Mouse (Mus musculus) kidney, adult 2 months (tissue): Measurements from ENCODE around the gene Gm20715.

Experiments
- CTCF ChIP-seq: fragments of 200-500 bp; conservative IDR thresholded peaks from 2 replicates; pipeline ENCODE4 v1.5.1; 2011; ENCODE audit warnings: low read depth, mild to moderate bottlenecking, control low read depth, low read length, moderate library complexity, mixed read lengths; ENCODE audit not compliant: insufficient read depth, insufficient read length
- POLR2A ChIP-seq: fragments of 200-500 bp; IDR thresholded peaks from one replicate; pipeline ENCODE4 v1.6.1; 2011; ENCODE audit warnings: low read depth, low read length, control low read depth

DNA sequence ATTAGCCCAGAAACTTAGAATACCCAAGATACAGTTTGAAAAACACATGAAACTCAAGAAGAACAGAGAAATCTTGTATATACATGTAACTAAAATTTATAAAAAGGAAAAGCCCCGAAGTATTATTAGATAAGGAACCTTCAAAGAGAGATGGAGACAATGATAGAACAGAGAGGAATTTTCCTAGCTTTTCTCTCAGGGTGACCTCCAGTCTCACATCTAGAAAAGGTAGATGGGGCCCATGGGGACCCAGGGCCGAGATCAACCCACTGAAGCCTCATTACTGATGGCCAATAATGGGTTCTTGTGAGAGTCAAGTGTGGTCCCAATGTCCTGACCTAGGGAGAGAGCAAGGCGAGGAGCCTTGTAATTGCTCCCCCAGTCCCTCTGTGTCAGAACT, 28.3 kb downstream of the Gm20715 start, which contains the start of gene Olfr1344:
- TF ChIP-seq POLR2A (no peak), CTCF (no peak)
